Mouse (Mus musculus) heart, adult 2 months (tissue): ENCODE measurements around the gene Hoxc9.

Experiments
- CTCF ChIP-seq: fragments of 200-600 bp; IDR thresholded peaks from 2 replicates; pipeline ENCODE4 v1.8.1; 2022; ENCODE audit warnings: antibody characterized with exemption, mild to moderate bottlenecking, moderate library complexity
- POLR2A ChIP-seq: fragments of 200-500 bp; IDR thresholded peaks from 2 replicates; pipeline ENCODE4 v1.6.1; 2011; ENCODE audit warnings: mild to moderate bottlenecking, low read depth, low read length, control low read depth; ENCODE audit not compliant: insufficient read depth

DNA sequence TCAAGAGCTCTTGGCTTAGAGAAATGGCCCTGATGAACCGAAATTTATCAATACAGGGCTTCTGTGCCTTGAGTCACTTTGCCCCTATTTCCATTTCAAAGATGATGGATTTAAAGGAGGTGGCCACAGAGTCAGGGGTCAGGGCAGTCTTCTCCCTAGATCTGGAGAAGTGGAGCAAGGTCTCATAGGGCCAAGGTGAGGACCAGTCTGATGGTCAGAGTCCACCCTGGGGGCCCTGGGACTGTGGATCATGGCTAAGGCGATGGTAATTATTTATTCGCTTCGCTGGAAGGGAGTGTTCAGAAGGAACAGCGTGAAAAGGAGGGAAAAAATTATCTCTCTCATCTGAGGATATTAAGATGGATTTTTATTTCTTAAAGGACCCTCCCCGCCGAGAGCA is 1.2 kb upstream of the Hoxc9 start:
- no peak for TF ChIP-seq CTCF
- TF ChIP-seq POLR2A, result no peak
